Mouse (Mus musculus) MEL (cell line): Measurements from ENCODE around the gene Noa1. TPM values are rescaled to one million over a fixed set of nuclear protein-coding genes. Genes with fewer than 3 reads are reported as not detected.
A peak's percentile ranks its signal among the peaks of the same experiment; 100 is the strongest.

Source experiments
- DNase-seq: peaks from one replicate; pipeline ENCODE4 v3.0.0; 2011; ENCODE audit warnings: low read depth, low spot score
- H3K27ac ChIP-seq: 2 replicates; pipeline ENCODE4 v1.5.1; 2012; ENCODE audit warnings: low read depth, mild to moderate bottlenecking, control low read depth, low read length, moderate library complexity; ENCODE audit not compliant: control insufficient read depth
- H3K27me3 ChIP-seq, 2 experiments: fragments of 150-350 bp in 1 of 2; sonication (generic) in 1 of 2; 2 replicates each; pipeline ENCODE4 v1.6.1; 2012; ENCODE audit warnings: low read length in 2 of 2, mild to moderate bottlenecking in 2 of 2, improper control_type of control experiment in 1 of 2, moderate library complexity in 1 of 2; ENCODE audit not compliant: insufficient read depth in 2 of 2, control insufficient read depth in 1 of 2
- H3K36me3 ChIP-seq, 2 experiments: 2 replicates each; pipeline ENCODE4 v1.6.1; 2012 to 2014; ENCODE audit warnings: low read length in 2 of 2, improper control_type of control experiment in 1 of 2, inconsistent platforms in 1 of 2, mild to moderate bottlenecking in 1 of 2; ENCODE audit not compliant: insufficient read depth in 2 of 2, control insufficient read depth in 1 of 2
- H3K4me1 ChIP-seq, 2 experiments: fragments of 150-350 bp in 1 of 2; sonication (generic) in 1 of 2; 2 replicates each; pipeline ENCODE4 v1.6.1; 2012; ENCODE audit warnings: low read length in 2 of 2, improper control_type of control experiment in 1 of 2, mild to moderate bottlenecking in 1 of 2; ENCODE audit not compliant: insufficient read depth in 2 of 2, control insufficient read depth in 1 of 2
- H3K4me3 ChIP-seq, 2 experiments: fragments of 150-350 bp in 1 of 2; sonication (generic) in 1 of 2; 2 replicates each; pipeline ENCODE4 v1.5.1; 2012; ENCODE audit warnings: low read depth in 2 of 2, low read length in 2 of 2, mild to moderate bottlenecking in 2 of 2, moderate library complexity in 2 of 2, control low read depth in 1 of 2, improper control_type of control experiment in 1 of 2; ENCODE audit not compliant: control insufficient read depth in 1 of 2, insufficient read depth in 1 of 2
- H3K79me2 ChIP-seq: 2 replicates; pipeline ENCODE4 v1.6.1; 2012; ENCODE audit warnings: mild to moderate bottlenecking, low read length, moderate library complexity; ENCODE audit not compliant: control insufficient read depth, poor library complexity, insufficient read depth
- H3K9ac ChIP-seq: 2 replicates; pipeline ENCODE4 v1.6.1; 2012; ENCODE audit warnings: low read depth, mild to moderate bottlenecking, control low read depth, low read length, moderate library complexity; ENCODE audit not compliant: control insufficient read depth, poor library complexity, severe bottlenecking
- H3K9me3 ChIP-seq: fragments of 150-350 bp; sonication (generic); replicated peaks from 2 replicates; pipeline ENCODE4 v1.6.1; 2012; ENCODE audit warnings: mild to moderate bottlenecking, low read length, improper control_type of control experiment, moderate library complexity; ENCODE audit not compliant: insufficient read depth
- BHLHE40 ChIP-seq: IDR thresholded peaks from 2 replicates; pipeline ENCODE4 v1.6.1; 2012; ENCODE audit warnings: low read depth, mild to moderate bottlenecking, inconsistent platforms, low read length, improper control_type of control experiment, borderline replicate concordance
- CHD1 ChIP-seq: IDR thresholded peaks from 2 replicates; pipeline ENCODE4 v1.6.1; 2012; ENCODE audit warnings: low read depth, mild to moderate bottlenecking, inconsistent platforms, low read length, improper control_type of control experiment
- CHD2 ChIP-seq: IDR thresholded peaks from 2 replicates; pipeline ENCODE4 v1.6.1; 2011; ENCODE audit warnings: low read length, improper control_type of control experiment
- E2F4 ChIP-seq: IDR thresholded peaks from 2 replicates; pipeline ENCODE4 v1.6.1; 2011; ENCODE audit warnings: low read depth, low read length, improper control_type of control experiment, borderline replicate concordance
- ELF1 ChIP-seq: IDR thresholded peaks from 2 replicates; pipeline ENCODE4 v1.6.1; 2014; ENCODE audit warnings: low read depth, mild to moderate bottlenecking, inconsistent platforms, low read length, improper control_type of control experiment, moderate library complexity
- EP300 ChIP-seq, 2 experiments: IDR thresholded peaks; 2 replicates each; pipeline ENCODE4 v1.6.1; 2011; ENCODE audit warnings: improper control_type of control experiment in 2 of 2, low read length in 2 of 2, low read depth in 1 of 2, mild to moderate bottlenecking in 1 of 2
- ETS1 ChIP-seq: IDR thresholded peaks from 2 replicates; pipeline ENCODE4 v1.6.1; 2012; ENCODE audit warnings: low read depth, mild to moderate bottlenecking, inconsistent platforms, low read length, improper control_type of control experiment, moderate library complexity
- GABPA ChIP-seq: IDR thresholded peaks from 2 replicates; pipeline ENCODE4 v1.6.1; 2012; ENCODE audit warnings: low read depth, mild to moderate bottlenecking, inconsistent platforms, low read length, improper control_type of control experiment, moderate library complexity
- GATA1 ChIP-seq: IDR thresholded peaks from 2 replicates; pipeline ENCODE4 v1.6.1; 2011; ENCODE audit warnings: low read depth, low read length, improper control_type of control experiment
- HCFC1 ChIP-seq: IDR thresholded peaks from 2 replicates; pipeline ENCODE4 v1.6.1; 2012; ENCODE audit warnings: low read depth, mild to moderate bottlenecking, inconsistent platforms, low read length, improper control_type of control experiment, moderate library complexity
- MAFK ChIP-seq: IDR thresholded peaks from 2 replicates; pipeline ENCODE4 v1.6.1; 2011; ENCODE audit warnings: low read depth, mild to moderate bottlenecking, low read length, improper control_type of control experiment, borderline replicate concordance
- MAZ ChIP-seq: IDR thresholded peaks from 2 replicates; pipeline ENCODE4 v1.6.1; 2012; ENCODE audit warnings: low read depth, mild to moderate bottlenecking, inconsistent platforms, low read length, improper control_type of control experiment
- MEF2A ChIP-seq: IDR thresholded peaks from 2 replicates; pipeline ENCODE4 v1.6.1; 2014; ENCODE audit warnings: low read depth, mild to moderate bottlenecking, inconsistent platforms, low read length, improper control_type of control experiment; ENCODE audit not compliant: poor library complexity, insufficient replicate concordance, severe bottlenecking; ENCODE audit errors: extremely low read depth
- MXI1 ChIP-seq: IDR thresholded peaks from 2 replicates; pipeline ENCODE4 v1.6.1; 2011; ENCODE audit warnings: mild to moderate bottlenecking, low read depth, low read length, improper control_type of control experiment
- MYB ChIP-seq: IDR thresholded peaks from 2 replicates; pipeline ENCODE4 v1.6.1; 2011; ENCODE audit warnings: mild to moderate bottlenecking, low read depth, low read length, improper control_type of control experiment
- POLR2A ChIP-seq, 2 experiments: IDR thresholded peaks; 2 replicates each; pipeline ENCODE4 v1.6.1; 2011 to 2012; ENCODE audit warnings: low read length in 2 of 2, mild to moderate bottlenecking in 2 of 2, control low read depth in 1 of 2, improper control_type of control experiment in 1 of 2, low read depth in 1 of 2, moderate library complexity in 1 of 2; ENCODE audit not compliant: control insufficient read depth in 1 of 2, insufficient read depth in 1 of 2, poor library complexity in 1 of 2
- POLR2AphosphoS2 ChIP-seq: IDR thresholded peaks from 2 replicates; pipeline ENCODE4 v1.6.1; 2011; ENCODE audit warnings: low read length, improper control_type of control experiment
- POLR2AphosphoS5 ChIP-seq: IDR thresholded peaks from 2 replicates; pipeline ENCODE4 v1.6.1; 2012; ENCODE audit warnings: low read depth, borderline replicate concordance, mild to moderate bottlenecking, inconsistent platforms, low read length, moderate library complexity, mixed read lengths
- RAD21 ChIP-seq: IDR thresholded peaks from 2 replicates; pipeline ENCODE4 v1.6.1; 2011; ENCODE audit warnings: mild to moderate bottlenecking, low read depth, low read length, improper control_type of control experiment
- RCOR1 ChIP-seq: IDR thresholded peaks from 2 replicates; pipeline ENCODE4 v1.6.1; 2012; ENCODE audit warnings: low read depth, mild to moderate bottlenecking, inconsistent platforms, low read length, improper control_type of control experiment
- SIN3A ChIP-seq: IDR thresholded peaks from 2 replicates; pipeline ENCODE4 v1.6.1; 2012; ENCODE audit warnings: low read length, improper control_type of control experiment, inconsistent platforms
- SMC3 ChIP-seq: IDR thresholded peaks from 2 replicates; pipeline ENCODE4 v1.6.1; 2011; ENCODE audit warnings: low read depth, low read length, improper control_type of control experiment
- TAL1 ChIP-seq: IDR thresholded peaks from 2 replicates; pipeline ENCODE4 v1.6.1; 2012; ENCODE audit warnings: mild to moderate bottlenecking, inconsistent platforms, low read length, moderate library complexity, mixed read lengths
- TBP ChIP-seq: IDR thresholded peaks from 2 replicates; pipeline ENCODE4 v1.8.0; 2011; ENCODE audit warnings: low read depth, low read length, improper control_type of control experiment
- TCF12 ChIP-seq: IDR thresholded peaks from 2 replicates; pipeline ENCODE4 v1.6.1; 2014; ENCODE audit warnings: low read depth, mild to moderate bottlenecking, inconsistent platforms, low read length, improper control_type of control experiment, moderate library complexity
- USF2 ChIP-seq, 2 experiments: IDR thresholded peaks; 2 replicates each; pipeline ENCODE4 v1.6.1; 2011 to 2012; ENCODE audit warnings: improper control_type of control experiment in 2 of 2, low read length in 2 of 2, borderline replicate concordance in 1 of 2, inconsistent platforms in 1 of 2, low read depth in 1 of 2, mild to moderate bottlenecking in 1 of 2; ENCODE audit not compliant: insufficient read depth in 1 of 2
- ZC3H11A ChIP-seq: IDR thresholded peaks from 2 replicates; pipeline ENCODE4 v1.6.1; 2012; ENCODE audit warnings: low read depth, mild to moderate bottlenecking, inconsistent platforms, low read length, improper control_type of control experiment
- ZKSCAN1 ChIP-seq: IDR thresholded peaks from 2 replicates; pipeline ENCODE4 v1.6.1; 2012; ENCODE audit warnings: low read depth, mild to moderate bottlenecking, inconsistent platforms, low read length, improper control_type of control experiment, moderate library complexity
- polyA plus RNA-seq, 2 experiments: library from polyadenylated mRNA; stranded (reverse) in 1 of 2; unstranded in 1 of 2; fragments of >175 nt in 1 of 2; fragments of >200 nt in 1 of 2; gene quantifications; 2 replicates each; pipeline versions ENCODE4 v1.2.1 to v1.2.4; 2012; ENCODE audit warnings: low replicate concordance in 2 of 2, low read depth in 1 of 2; ENCODE audit not compliant: insufficient read length in 2 of 2, insufficient read depth in 1 of 2, missing spikeins in 1 of 2
- total RNA-seq: library from RNA; depleted of rRNA; stranded (reverse); fragments of 300-350 nt; gene quantifications from 2 replicates; pipeline ENCODE4 v1.2.3, GENCODE M21; 2012

The Noa1 gene
- total and polyA plus RNA-seq, 3 experiments = 52.4 to 265 (median 96.2) TPM

GRCm38 (mm10) chr5:77265081-77265670 is 44.7 kb downstream of the Noa1 start, which contains the start of gene Rest (continued):
- TF ChIP-seq POLR2AphosphoS5 (no peak), ETS1 (0 out of 2 replicates have a peak, but pooled peaks have one; percentile 23)
- TF ChIP-seq, all 39 proteins: peak for 15

- H3K36me3 ChIP-seq = peaks cover 0 to 9% of the 10 kb centered on the region in 2 experiments; a peak in 2 of 4 replicates
- DNase-seq = no peak
Measured at GRCm38 (mm10) chr5:77262105-77262504, 47.8 kb downstream of the Noa1 start.

GRCm38 (mm10) chr5:77261137-77261536 is 48.7 kb downstream of the Noa1 start:
- Histone ChIP-seq H3K4me3 (no peak overlapping the region), H3K27ac (no peak overlapping the region), H3K4me1 (peaks cover 3 to 9% of the 10 kb centered on the region in 2 experiments; a peak in 3 of 4 replicates), H3K36me3 (peaks cover 0 to 9% of the 10 kb centered on the region in 2 experiments; a peak in 2 of 4 replicates), H3K9me3 (no peaks in the 10 kb centered on the region), H3K79me2 (peaks cover 8% of the 10 kb centered on the region), H3K9ac (peak overlapping the region; percentile 20; the same call in 1 of the 2 replicates), H3K27me3 (no peaks in the 10 kb centered on the region; a peak in 1 of 4 replicates)
- peak; percentile 66 for DNase-seq
- TF ChIP-seq RAD21 = no peak
- TF ChIP-seq GATA1 = peak; percentile 66
- TF ChIP-seq E2F4 = no peak
- no peak for TF ChIP-seq GABPA
- TF ChIP-seq MAZ = 0 out of 2 replicates have a peak, but pooled peaks have one; percentile 60
- TF ChIP-seq ZKSCAN1 = no peak
- peak; percentile 49 to 70; a peak in 3 of 4 replicates for TF ChIP-seq EP300 (IDR thresholded peaks at IDR 0.05; ENCODE audit: low read depth in 1 of 2, low read length in 2 of 2)
- TF ChIP-seq USF2 (IDR thresholded peaks at IDR 0.05; ENCODE audit: borderline replicate concordance in 1 of 2, insufficient read depth in 1 of 2, low read depth in 1 of 2, low read length in 2 of 2) = no peak
- peak; percentile 52; the same call in 1 of the 2 replicates for TF ChIP-seq ELF1
- peak; percentile 46 for TF ChIP-seq TCF12
- TF ChIP-seq POLR2AphosphoS2 = no peak
- TF ChIP-seq POLR2AphosphoS5 = no peak
- TF ChIP-seq BHLHE40 = 0 out of 2 replicates have a peak, but pooled peaks have one; percentile 11
- peak; percentile 35; the same call in 1 of the 2 replicates for TF ChIP-seq ETS1
- TF ChIP-seq HCFC1 = no peak
- no peak for TF ChIP-seq TBP
- no peak for TF ChIP-seq RCOR1
- no peak for TF ChIP-seq CHD1
- peak; percentile 37; the same call in 1 of the 2 replicates for TF ChIP-seq MYB
- no peak for TF ChIP-seq CHD2
- no peak for TF ChIP-seq SIN3A
- peak; percentile 33; the same call in 1 of the 2 replicates for TF ChIP-seq MXI1
- TF ChIP-seq, all 39 proteins: peak for 9

More at GRCm38 (mm10) chr5:77262105-77262504, 47.8 kb downstream of the Noa1 start:
- Histone ChIP-seq H3K9me3 (no peaks in the 10 kb centered on the region), H3K4me1 (peaks cover 3 to 9% of the 10 kb centered on the region in 2 experiments; a peak in 3 of 4 replicates), H3K9ac (no peak overlapping the region), H3K27me3 (no peaks in the 10 kb centered on the region), H3K79me2 (peaks cover 17% of the 10 kb centered on the region), H3K4me3 (no peak overlapping the region), H3K27ac (no peak overlapping the region)
- TF ChIP-seq TCF12 (no peak), SMC3 (no peak), CHD2 (no peak), ZC3H11A (no peak), SIN3A (no peak), USF2 (IDR thresholded peaks at IDR 0.05; ENCODE audit: borderline replicate concordance in 1 of 2, insufficient read depth in 1 of 2, low read depth in 1 of 2, low read length in 2 of 2) (no peak), POLR2A (IDR thresholded peaks at IDR 0.05; ENCODE audit: control insufficient read depth in 1 of 2, insufficient read depth in 1 of 2, low read depth in 1 of 2, low read length in 2 of 2, poor library complexity in 1 of 2) (no peak), E2F4 (no peak), MAFK (no peak), MEF2A (no peak), RAD21 (no peak), ZKSCAN1 (no peak), TAL1 (no peak)
